Mouse (Mus musculus): Measurements from ENCODE around the gene Cept1. TPM values are rescaled to one million over a fixed set of nuclear protein-coding genes. Genes with fewer than 3 reads are reported as not detected.
"Not testable (repeated sequence)": the region's sequence is repeated elsewhere in the genome, so short reads cannot be mapped to it uniquely, and the experiment has no call there.

Cept1 gene
- 10 to 100 TPM; 44.8 to 49.4 TPM for total RNA-seq (2021)

DNA sequence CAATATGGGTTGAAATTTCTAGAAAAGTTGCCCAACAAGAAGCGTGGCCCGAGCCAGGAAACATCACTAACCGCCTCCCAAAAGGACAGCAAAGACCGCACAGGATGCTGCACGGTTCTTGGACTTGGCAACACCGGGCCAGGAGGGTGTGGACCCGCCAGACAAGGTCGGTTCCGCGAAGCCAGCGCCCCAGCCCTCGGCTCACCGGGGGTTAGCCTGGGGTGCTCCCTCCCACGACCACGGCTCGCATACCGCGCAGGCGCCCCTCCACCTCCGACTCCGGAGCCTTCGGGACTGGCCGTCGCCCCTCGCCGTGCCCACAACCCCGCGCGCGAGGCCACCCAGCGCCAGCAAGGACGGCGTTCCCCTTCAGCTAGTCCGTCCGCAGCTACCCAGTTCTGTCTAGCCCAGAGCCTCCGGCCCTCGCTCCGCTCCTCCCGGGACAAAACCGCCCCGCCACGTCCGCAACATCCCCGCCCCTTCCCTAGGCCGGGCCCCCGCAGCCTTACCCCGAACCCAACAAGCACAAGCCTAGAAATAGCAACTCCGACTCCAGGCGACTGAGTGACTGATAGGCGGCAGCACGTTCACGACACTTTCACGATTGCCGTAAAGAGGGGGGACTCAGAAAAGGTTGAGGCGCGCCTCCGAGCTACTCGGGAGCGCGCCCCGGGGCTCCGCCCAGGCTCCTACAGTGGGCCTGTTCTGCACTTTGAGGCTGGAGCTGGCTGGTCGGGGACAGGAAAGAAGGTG is at the start of gene Cept1, which contains the start of gene Dram2:
Gene Cept1 (minus strand): TSS at position 632 of the 753 bp plus-strand sequence.
Gene Dram2 (plus strand): TSS at position 628 of the 753 bp plus-strand sequence.
- intact Hi-C loops (cut with DNase I): loop anchor here (1.0 kb wide), 1 partner anchor 175 kb away; no protein-coding TSS in a partner anchor
- peak; percentile 94 to 97 for DNase-seq (ENCODE audit: low spot score in 2 of 2)

GRCm38 (mm10) chr3:106593631-106594030 is 46.0 kb upstream of the Cept1 start:
- DNase-seq (ENCODE audit: low spot score in 2 of 2); intact Hi-C loops (cut with DNase I): not testable (repeated sequence)

DNA sequence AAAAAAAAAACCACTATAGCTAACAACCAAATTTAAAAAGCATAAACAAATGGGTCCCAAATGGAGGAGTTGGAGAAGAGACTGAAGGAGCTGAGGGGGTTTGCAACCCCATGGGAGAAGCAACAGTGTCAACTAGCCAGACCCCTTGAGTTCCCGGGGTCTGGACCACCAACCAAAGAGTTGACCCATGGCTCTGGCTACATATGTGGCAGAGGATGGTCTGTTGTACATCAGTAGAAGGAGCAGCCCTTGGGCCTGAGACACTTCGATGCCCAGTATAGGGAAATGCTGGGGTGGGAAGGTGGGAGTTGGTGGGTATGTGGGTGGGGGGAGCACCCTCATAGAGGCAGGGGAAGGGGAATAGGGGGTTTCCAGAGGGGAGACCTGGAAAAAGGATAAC is 31.7 kb upstream of the Cept1 start:
- no peak for DNase-seq (ENCODE audit: low spot score in 2 of 2)
- intact Hi-C loops (cut with DNase I): no loop called here

- intact Hi-C loops (cut with DNase I): no loop called here
- DNase-seq (ENCODE audit: low spot score in 2 of 2): no peak
These were observed 25.6 kb upstream of the Cept1 start for GRCm38 (mm10) chr3:106573191-106573590.

DNA sequence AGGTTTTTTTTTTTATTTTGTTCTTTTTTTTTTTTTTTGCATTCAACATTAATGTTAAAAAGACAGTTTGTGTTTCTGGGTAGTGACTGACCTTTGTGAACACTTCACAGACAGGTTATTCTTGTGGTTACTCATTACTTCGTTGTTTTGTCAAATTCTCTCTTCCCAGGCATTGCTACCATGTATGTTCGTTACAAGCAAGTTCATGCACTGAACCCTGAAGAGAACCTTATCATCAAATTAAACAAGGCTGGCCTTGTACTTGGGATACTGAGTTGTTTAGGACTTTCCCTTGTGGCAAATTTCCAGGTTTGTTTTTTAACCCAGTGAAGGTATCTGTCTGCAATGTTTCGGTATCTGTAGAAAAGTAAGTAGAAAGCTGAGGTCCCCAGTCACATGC is 18.3 kb upstream of the Cept1 start:
- intact Hi-C loops (cut with DNase I): no loop called here
- DNase-seq (ENCODE audit: low spot score in 2 of 2): no peak

DNA sequence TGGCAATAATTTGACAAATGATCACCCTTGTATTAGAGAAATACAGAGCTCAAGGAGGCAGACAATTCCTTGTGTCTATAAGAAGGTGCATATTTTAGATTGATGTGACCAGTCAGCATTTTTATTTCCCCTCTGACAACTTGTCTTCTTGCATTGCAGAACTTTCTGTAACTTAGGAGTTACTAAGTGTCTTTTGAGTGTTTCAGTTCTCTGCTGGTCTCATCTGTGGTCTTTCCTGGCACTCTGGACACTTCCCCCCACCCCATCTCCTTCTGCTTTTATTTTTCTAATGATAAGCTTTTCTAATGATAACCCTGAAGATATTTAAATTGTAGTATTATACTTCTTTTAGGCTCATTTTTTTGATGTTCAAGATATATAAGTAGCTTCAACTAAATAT is 10.7 kb upstream of the Cept1 start:
- no peak for DNase-seq (ENCODE audit: low spot score in 2 of 2)
- intact Hi-C loops (cut with DNase I): no loop called here

DNA sequence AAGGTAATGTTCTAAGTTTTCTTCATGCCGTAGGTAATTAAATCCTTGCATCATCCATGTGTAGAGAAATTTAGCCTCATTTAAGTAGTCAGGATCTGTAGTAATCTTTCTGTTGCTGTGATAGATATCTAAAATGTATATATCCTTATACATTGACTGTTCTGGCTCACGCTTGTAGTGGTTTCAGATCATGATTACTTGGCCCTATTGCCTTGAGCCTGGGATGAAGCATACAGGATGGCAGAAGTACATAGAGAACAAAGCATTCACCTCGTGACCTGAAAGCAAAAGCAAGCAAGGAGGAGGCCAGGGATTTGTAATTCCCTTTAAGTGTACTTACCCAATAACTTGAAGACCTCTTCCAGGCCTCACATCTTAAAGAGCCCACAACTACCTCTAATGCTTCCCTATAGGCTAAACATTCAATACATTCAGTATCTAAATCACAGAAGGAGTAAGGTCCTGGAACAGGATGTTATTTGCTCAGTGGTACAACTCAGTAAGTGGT is 8.2 kb upstream of the Cept1 start:
- no peak for DNase-seq (ENCODE audit: low spot score in 2 of 2)
- intact Hi-C loops (cut with DNase I): no loop called here

- intact Hi-C loops (cut with DNase I): no loop called here
- DNase-seq (ENCODE audit: low spot score in 2 of 2): no peak
These were observed 5.8 kb upstream of the Cept1 start for GRCm38 (mm10) chr3:106553411-106553810.

DNA sequence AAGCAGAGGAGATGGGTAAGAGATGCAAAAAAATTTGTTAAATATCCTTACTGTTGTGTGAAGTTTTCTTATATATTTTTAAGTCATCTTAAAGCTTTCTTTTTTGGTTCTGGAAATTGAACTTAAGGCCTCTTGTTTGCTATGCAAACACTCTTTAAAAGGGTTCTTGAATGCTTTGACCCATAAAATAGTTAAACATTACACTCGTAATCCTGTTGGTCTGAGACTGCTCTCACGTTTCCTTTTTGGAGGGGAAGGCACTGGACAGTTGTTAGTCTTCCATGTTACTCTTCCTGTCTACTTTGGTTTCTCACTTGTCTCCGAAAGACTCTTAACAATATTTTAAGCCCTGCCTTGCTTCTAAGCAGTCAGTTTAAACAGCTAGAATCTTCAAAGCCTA is 1.4 kb upstream of the Cept1 start:
- intact Hi-C loops (cut with DNase I): no loop called here
- no peak for DNase-seq (ENCODE audit: low spot score in 2 of 2)

DNA sequence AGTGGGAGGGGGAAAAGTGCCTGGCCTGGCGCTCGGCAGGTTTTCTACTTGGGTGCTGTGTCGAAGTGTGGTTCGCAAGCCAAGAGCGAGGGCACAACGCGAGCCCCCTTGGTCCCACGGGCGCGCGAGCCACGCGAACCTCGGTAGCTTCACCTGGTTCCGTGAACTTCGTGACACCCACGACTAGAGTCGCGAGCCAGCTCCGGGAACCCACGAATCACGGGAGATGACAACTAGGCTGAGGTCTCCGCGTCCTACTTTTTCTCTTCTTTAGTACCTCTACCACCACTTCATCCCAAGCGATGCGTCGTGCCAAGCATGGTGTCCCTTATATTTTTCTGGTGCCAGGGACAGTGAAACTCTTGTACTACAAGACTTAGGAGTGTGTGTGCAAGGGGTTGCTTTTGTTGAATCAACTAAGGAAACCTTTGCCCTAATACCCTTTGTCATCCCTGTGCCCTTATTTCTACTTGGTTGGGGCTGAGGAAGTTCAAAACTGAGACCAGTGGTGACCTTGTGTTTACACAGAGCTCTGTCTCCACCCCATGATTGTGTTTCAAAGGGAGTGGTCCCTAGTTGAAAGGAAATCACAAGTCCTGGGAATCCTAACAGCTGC is 430 bp upstream of the Cept1 start:
- DNase-seq (ENCODE audit: low spot score in 2 of 2): no peak
- intact Hi-C loops (cut with DNase I): loop anchor here (1.0 kb wide), 1 partner anchor 174 kb away; no protein-coding TSS in a partner anchor

DNA sequence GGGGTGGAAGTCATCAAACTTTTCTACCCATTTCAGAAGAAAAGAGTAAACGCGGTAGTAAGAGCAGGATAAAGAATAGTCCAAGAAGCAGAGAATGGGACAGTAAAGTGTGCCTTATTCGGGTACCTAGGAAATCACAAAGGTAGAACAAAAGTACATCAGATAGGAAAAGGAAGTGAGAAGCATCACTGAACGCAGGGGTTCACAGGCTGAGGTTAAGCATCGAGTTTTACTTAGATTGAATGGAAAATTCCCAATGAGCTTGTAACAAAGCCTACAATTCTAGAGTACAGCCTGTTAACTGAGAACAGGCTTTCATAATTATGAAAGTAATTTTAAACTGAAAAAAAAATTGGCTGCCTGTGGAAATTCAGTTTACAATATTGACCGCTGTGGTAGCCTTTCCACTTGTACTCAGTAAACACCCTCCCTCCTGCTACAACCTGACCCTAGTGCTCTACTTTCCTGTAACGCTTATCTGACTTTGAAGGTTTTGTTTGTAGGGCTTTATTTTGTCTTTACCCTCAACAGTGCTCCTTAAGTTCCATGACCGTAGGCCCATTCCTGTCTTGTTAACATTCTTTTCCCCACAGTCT is 2.8 kb downstream of the Cept1 start:
- intact Hi-C loops (cut with DNase I): no loop called here

GRCm38 (mm10) chr3:106533277-106533676 is 14.3 kb downstream of the Cept1 start:
- DNase-seq (ENCODE audit: low spot score in 2 of 2): no peak
- intact Hi-C loops (cut with DNase I): no loop called here

More for the DNA sequence above, 2.8 kb downstream of the Cept1 start:
- DNase-seq (ENCODE audit: low spot score in 2 of 2): no peak

- intact Hi-C loops (cut with DNase I): no loop called here
- DNase-seq (ENCODE audit: low spot score in 2 of 2): no peak
These were observed 19.6 kb downstream of the Cept1 start for GRCm38 (mm10) chr3:106528032-106528431.

- no peak for DNase-seq (ENCODE audit: low spot score in 2 of 2)
- intact Hi-C loops (cut with DNase I): no loop called here
These were observed 21.2 kb downstream of the Cept1 start for GRCm38 (mm10) chr3:106526411-106526810.

DNA sequence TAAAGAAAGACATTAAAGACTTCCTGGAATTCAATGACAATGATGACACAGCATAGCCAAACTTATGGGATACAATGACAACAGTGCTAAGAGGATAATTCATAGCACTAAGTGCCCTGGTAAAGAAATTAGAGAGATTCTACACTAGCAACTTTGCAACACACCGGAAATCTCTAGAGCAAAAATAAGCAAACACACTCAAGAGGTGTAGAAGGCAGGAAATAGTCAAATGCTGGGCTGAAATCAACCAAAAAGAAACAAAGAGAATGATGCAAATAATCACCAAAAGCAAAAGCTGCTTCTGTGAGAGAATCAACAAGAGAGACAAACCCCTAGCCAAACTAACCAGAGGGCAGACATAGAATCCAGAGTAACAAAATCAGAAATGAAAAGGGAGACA is 24.9 kb downstream of the Cept1 start:
- DNase-seq (ENCODE audit: low spot score in 2 of 2): no peak
- intact Hi-C loops (cut with DNase I): no loop called here

- intact Hi-C loops (cut with DNase I): no loop called here
- no peak for DNase-seq (ENCODE audit: low spot score in 2 of 2)
These were observed 32.6 kb downstream of the Cept1 start for GRCm38 (mm10) chr3:106515016-106515415.

GRCm38 (mm10) chr3:106510669-106511068 is 36.9 kb downstream of the Cept1 start:
- intact Hi-C loops (cut with DNase I): no loop called here

GRCm38 (mm10) chr3:106502892-106503291 is 44.7 kb downstream of the Cept1 start:
- intact Hi-C loops (cut with DNase I): no loop called here
- DNase-seq (ENCODE audit: low spot score in 2 of 2): no peak

More at GRCm38 (mm10) chr3:106510669-106511068, 36.9 kb downstream of the Cept1 start:
- no peak for DNase-seq (ENCODE audit: low spot score in 2 of 2)

DNA sequence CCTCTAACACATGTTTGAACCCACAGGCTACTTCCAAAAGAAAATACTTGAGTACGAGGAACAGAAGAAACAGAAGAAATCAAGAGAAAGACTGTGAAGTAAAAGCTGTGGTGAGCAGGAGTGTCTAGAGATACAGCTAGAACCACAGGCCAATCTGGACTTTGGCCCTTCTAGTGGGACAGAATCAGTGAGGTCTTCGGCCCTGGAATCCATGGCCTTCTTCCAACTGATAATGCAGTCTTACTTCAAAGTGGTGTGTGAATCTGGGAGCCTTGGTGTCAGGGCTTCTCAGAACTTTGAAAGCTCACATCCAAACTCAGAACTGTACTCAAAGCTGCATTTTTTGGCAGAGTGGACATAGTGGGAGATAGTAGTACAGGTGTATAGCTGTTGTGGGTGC is 47.1 kb downstream of the Cept1 start:
- intact Hi-C loops (cut with DNase I): no loop called here
- no peak for DNase-seq (ENCODE audit: low spot score in 2 of 2)

GRCm38 (mm10) chr3:106496996-106497395 is 50.6 kb downstream of the Cept1 start:
- intact Hi-C loops (cut with DNase I): no loop called here
- DNase-seq (ENCODE audit: low spot score in 2 of 2): no peak

All from left cerebral cortex, postnatal 25 days (tissue).